Mouse (Mus musculus) liver, embryonic 15.5 days (tissue): ENCODE data around the gene Doxl2. TPM values are rescaled to one million over a fixed set of nuclear protein-coding genes. Genes with fewer than 3 reads are reported as not detected.
"Not testable (repeated sequence)": the region's sequence is repeated elsewhere in the genome, so short reads cannot be mapped to it uniquely, and the experiment has no call there.

ENCODE experiments used
- ATAC-seq: fragments of 200-750 bp; cut with Nextera tagmentation; 2 replicates; pipeline ENCODE4 v1.8.0; 2017; ENCODE audit warnings: moderate number of reproducible peaks, mild to moderate bottlenecking, moderate library complexity; ENCODE audit not compliant: insufficient read depth
- H3K27ac ChIP-seq: fragments of 300-500 bp; sonication (generic); replicated peaks from 2 replicates; pipeline ENCODE4 v1.5.1; 2015; ENCODE audit warnings: mild to moderate bottlenecking, inconsistent platforms
- H3K27me3 ChIP-seq: fragments of 300-500 bp; sonication (generic); 2 replicates; pipeline ENCODE4 v1.6.1; 2015; ENCODE audit warnings: mild to moderate bottlenecking, inconsistent platforms
- H3K36me3 ChIP-seq: fragments of 300-500 bp; sonication (generic); replicated peaks from 2 replicates; pipeline ENCODE4 v1.6.1; 2015; ENCODE audit warnings: moderate library complexity, mild to moderate bottlenecking, inconsistent platforms
- H3K4me1 ChIP-seq: fragments of 300-500 bp; sonication (generic); replicated peaks from 2 replicates; pipeline ENCODE4 v1.6.1; 2015; ENCODE audit warnings: inconsistent platforms
- H3K4me2 ChIP-seq: fragments of 300-500 bp; sonication (generic); 2 replicates; pipeline ENCODE4 v1.6.1; 2015; ENCODE audit warnings: moderate library complexity, mild to moderate bottlenecking, inconsistent platforms
- H3K4me3 ChIP-seq: fragments of 300-500 bp; sonication (generic); replicated peaks from 2 replicates; pipeline ENCODE4 v1.5.1; 2015; ENCODE audit warnings: mild to moderate bottlenecking, inconsistent platforms
- H3K9ac ChIP-seq: fragments of 300-500 bp; sonication (generic); 2 replicates; pipeline ENCODE4 v1.6.1; 2015; ENCODE audit warnings: moderate library complexity, mild to moderate bottlenecking, inconsistent platforms
- H3K9me3 ChIP-seq: fragments of 300-500 bp; sonication (generic); replicated peaks from 2 replicates; pipeline ENCODE4 v1.6.1; 2016; ENCODE audit warnings: inconsistent platforms
- WGBS: fragments of 180-500 bp; shearing (Covaris S2); methylation state at CpG from one replicate; pipeline ENCODE4 v1.1.7; 2015; ENCODE audit warnings: mixed read lengths; ENCODE audit not compliant: insufficient replicate concordance; 5-methylcytosine and 5-hydroxymethylcytosine counted together
- polyA plus RNA-seq: library from polyadenylated mRNA; unstranded; fragments of >200 nt; fragmentation: Nextera tagmentation; extraction: Ambion mirVana; gene quantifications from 2 replicates; pipeline ENCODE4 v1.2.1, GENCODE M21; 2015

Gene Doxl2
- not detected in 2 replicates for polyA plus RNA-seq

DNA sequence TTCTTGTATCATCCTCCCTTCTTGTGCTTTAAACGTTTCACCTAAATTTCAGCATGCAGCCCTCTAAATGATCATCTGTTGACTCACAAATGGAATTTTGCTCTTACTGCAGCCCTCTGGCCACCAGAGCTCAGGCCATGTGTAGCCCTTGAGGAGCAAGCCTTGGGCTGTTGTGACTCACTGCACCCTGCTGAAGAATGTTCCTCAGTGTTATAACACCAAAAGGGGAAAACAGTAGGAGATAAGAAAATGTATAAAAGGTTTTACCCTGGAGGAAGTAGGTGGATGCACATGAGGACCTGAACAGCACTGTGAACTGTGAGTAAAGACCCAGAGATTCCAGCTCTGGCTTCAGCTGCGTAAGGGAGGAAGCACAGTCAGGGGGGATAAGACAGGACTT, at the start of gene Doxl2:
Gene Doxl2, plus strand, starts transcription at position 301 of the 400 bp plus-strand sequence.
- no peak for ATAC-seq
- H3K4me3 ChIP-seq: no peak within 1 kb of the TSS
- H3K36me3 ChIP-seq: no peaks in the 10 kb centered on the region
- 57% methylated on average over 2 of the region's 2 CpGs for WGBS
- H3K27ac ChIP-seq: no peak within 1 kb of the TSS
- no peaks in the 10 kb centered on the region for H3K9me3 ChIP-seq
- H3K4me2 ChIP-seq: no peak within 1 kb of the TSS
- no peaks in the 10 kb centered on the region for H3K27me3 ChIP-seq
- no peaks in the 10 kb centered on the region for H3K4me1 ChIP-seq
- no peak within 1 kb of the TSS for H3K9ac ChIP-seq

DNA sequence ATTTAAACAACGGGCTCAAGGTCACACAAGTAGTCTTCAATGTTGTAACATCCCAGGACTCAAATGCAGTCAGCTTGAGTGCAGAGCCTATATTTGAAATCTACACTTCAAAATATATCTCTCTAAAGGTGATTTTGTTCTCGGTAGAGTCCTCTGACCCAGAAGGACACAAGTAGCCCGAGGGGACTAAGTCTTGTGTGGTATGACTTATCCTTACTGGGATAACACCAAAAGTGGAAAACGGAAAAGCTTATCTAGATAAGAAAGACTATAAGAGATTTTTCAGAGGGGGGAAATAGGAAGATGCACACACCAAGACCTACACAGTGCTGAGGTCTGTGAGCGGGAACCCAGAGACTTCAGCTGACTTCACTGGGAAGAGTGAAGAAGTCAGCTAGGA, 45.2 kb upstream of the Doxl2 start, which contains the start of gene 1600015I10Rik:
Gene 1600015I10Rik, plus strand, starts transcription at position 301 of the 400 bp plus-strand sequence.
- Histone ChIP-seq H3K9ac (no peak within 1 kb of the TSS), H3K4me2 (no peak within 1 kb of the TSS), H3K27me3 (no peaks in the 10 kb centered on the region), H3K9me3 (no peaks in the 10 kb centered on the region), H3K4me1 (no peaks in the 10 kb centered on the region), H3K27ac (no peak within 1 kb of the TSS), H3K4me3 (no peak within 1 kb of the TSS), H3K36me3 (no peaks in the 10 kb centered on the region)
- no peak for ATAC-seq
- WGBS: 63% methylated on average over 5 of the region's 5 CpGs

DNA sequence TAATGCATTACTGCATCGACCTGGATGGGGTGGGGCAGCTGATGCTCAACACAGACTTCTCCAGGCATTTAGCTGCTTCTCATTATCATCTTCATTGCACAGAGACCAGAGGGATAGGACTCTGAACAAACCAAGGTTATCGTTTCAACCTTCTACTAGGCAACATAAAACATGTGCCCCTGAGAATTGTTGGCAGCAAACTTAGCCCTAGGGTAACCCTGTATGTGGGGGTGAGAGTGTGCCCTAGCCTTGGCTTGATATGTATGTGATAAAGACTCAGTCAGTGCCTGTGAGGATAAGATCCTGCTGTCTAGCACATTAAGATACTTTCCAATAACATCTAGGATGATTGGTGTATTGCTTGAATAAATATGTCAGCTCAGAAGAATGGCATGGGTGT, 25.2 kb upstream of the Doxl2 start:
- Histone ChIP-seq H3K27me3 (no peaks in the 10 kb centered on the region), H3K4me1 (no peaks in the 10 kb centered on the region), H3K36me3 (no peaks in the 10 kb centered on the region), H3K27ac (no peak overlapping the region), H3K9me3 (no peaks in the 10 kb centered on the region), H3K9ac (no peak overlapping the region), H3K4me3 (no peak overlapping the region), H3K4me2 (no peak overlapping the region)
- WGBS: 51% methylated on average over 2 of the region's 2 CpGs
- ATAC-seq: no peak

DNA sequence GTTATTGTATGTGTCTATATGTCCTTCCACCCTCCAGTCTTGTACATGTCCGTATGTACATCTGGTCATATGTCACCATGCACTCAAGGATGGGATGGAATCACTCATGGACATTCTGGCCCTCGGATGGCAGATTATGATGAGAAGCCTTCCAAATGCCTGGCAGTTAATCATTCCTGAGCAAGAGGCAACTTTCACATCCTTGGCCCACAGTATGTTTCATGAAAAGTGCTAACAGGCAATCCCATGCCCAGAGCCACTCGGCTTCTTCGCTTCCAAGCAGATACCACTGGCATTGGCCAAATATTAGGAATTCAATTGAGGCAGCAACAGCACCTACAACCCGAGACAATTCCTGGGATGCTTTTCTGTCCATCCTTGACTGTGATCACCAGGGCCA, 24.1 kb upstream of the Doxl2 start:
- Histone ChIP-seq H3K4me2 (no peak overlapping the region), H3K9me3 (no peaks in the 10 kb centered on the region), H3K36me3 (no peaks in the 10 kb centered on the region), H3K4me3 (no peak overlapping the region), H3K27me3 (no peaks in the 10 kb centered on the region), H3K4me1 (no peaks in the 10 kb centered on the region), H3K27ac (no peak overlapping the region), H3K9ac (no peak overlapping the region)
- no peak for ATAC-seq
- 61% methylated on average over 5 of the region's 5 CpGs for WGBS

DNA sequence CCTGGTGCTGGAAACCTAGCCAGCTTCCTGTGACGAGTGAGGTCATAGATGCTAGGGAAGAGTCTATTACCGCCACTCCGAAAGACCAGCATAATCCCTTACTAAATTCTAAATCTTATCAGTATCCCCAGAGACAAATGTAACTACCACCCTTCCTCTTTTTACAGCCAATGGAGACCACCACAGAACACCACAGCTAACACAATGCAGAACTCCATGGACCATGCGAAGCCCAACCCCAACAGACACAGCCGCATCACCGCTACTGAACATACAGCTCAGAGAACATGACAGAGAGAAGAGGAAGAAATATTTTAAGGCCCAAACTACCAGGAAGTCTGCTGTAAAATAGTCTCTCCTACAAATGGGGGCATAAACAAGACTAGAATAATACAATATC, 23.1 kb upstream of the Doxl2 start:
- Histone ChIP-seq H3K4me3 (no peak overlapping the region), H3K27ac (no peak overlapping the region), H3K9me3 (no peaks in the 10 kb centered on the region), H3K9ac (no peak overlapping the region), H3K4me2 (no peak overlapping the region), H3K4me1 (no peaks in the 10 kb centered on the region), H3K36me3 (no peaks in the 10 kb centered on the region), H3K27me3 (no peaks in the 10 kb centered on the region)
- 30% methylated on average over 6 of the region's 6 CpGs for WGBS
- ATAC-seq: no peak

DNA sequence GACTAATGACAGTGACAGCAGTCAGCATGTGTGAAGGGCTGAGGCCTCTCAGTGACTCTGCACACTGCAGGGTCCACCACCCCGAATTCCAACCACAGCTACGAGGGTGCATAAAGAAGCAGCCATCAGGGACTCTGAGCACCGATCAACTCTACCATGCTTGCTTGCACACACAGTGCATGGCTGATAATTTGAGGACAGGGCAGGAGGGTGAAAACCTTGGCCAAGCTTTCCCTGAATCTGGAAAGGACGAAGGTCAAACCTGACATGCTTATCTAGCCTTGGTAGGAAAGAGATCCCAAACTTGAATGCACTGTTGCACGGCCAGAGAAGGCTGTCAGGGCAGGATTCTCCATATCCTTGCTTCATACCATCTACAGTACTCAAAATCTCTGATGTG, 21.5 kb upstream of the Doxl2 start:
- no peaks in the 10 kb centered on the region for H3K9me3 ChIP-seq
- no peak for ATAC-seq
- H3K27me3 ChIP-seq: no peaks in the 10 kb centered on the region
- H3K36me3 ChIP-seq: no peaks in the 10 kb centered on the region
- WGBS: 53% methylated on average over 5 of the region's 5 CpGs
- no peaks in the 10 kb centered on the region for H3K4me1 ChIP-seq
- no peak overlapping the region for H3K9ac ChIP-seq
- H3K4me2 ChIP-seq: no peak overlapping the region
- H3K27ac ChIP-seq: no peak overlapping the region
- no peak overlapping the region for H3K4me3 ChIP-seq

DNA sequence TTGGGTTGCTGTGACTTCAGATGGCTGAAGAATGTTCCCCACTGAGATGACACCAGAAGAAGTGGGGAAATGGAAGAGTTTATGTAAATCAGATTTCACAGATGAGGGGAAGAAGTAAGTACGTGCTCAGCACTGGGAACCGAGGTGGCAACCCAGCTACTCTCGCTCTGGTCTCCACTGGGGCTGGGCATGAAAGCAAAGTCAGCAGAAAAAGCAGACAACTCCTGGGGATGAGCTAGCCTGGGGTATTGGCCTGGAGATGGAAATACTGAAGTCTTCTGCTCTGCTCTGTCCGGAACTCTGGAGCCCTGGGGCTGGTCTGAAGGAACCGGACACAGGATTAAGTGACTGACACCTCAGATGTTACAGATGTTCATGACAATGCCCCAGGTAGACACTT, 20.6 kb upstream of the Doxl2 start:
- ATAC-seq: no peak
- Histone ChIP-seq H3K9ac (no peak overlapping the region), H3K36me3 (no peaks in the 10 kb centered on the region), H3K9me3 (no peaks in the 10 kb centered on the region), H3K4me2 (no peak overlapping the region), H3K4me1 (no peaks in the 10 kb centered on the region), H3K27ac (no peak overlapping the region), H3K27me3 (no peaks in the 10 kb centered on the region), H3K4me3 (no peak overlapping the region)
- WGBS: 69% methylated on average over 5 of the region's 5 CpGs

DNA sequence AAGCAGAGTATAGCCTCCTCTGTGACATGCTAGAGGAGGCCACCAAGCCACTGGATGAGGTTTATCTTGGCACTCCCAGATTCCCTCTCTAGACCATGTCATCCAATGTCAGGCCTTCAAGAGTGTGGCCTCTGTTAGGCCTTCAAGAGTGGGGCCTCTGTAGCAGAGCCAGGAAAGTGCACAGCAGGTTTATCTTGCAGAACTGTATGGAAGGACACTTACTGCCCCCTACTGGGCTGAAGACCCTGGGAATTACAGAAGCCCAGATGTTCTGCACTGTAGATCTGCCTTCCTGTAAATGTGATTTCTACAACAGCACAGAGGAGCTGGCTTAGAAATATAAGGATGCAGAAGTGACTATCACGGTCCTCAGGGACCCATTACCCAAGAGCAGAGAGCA, 19.8 kb upstream of the Doxl2 start:
- Histone ChIP-seq H3K4me2 (no peak overlapping the region), H3K4me3 (no peak overlapping the region), H3K9me3 (no peaks in the 10 kb centered on the region), H3K36me3 (no peaks in the 10 kb centered on the region), H3K27me3 (no peaks in the 10 kb centered on the region), H3K27ac (no peak overlapping the region), H3K9ac (no peak overlapping the region), H3K4me1 (no peaks in the 10 kb centered on the region)
- 6% methylated on average over 1 of the region's 1 CpGs for WGBS
- no peak for ATAC-seq

DNA sequence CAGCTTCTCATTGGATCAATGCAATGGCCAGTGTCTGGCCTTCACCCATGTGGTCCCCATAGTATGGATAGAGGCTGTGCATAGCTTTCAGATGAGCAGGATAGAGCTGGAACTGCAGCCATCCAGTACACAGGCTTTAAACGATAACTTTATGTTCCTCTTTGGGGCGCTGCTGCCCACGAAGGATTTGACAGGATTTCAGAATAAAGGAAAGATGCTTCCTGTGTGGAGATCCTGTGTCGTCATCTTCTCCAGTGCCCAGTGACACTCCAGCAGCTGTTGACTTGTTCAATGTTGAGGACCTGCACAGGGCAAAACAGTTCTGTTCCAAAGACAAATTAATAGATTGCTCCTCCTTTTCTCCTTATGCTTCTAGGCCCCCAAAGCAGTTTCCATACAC, 18.0 kb upstream of the Doxl2 start:
- no peaks in the 10 kb centered on the region for H3K4me1 ChIP-seq
- no peaks in the 10 kb centered on the region for H3K36me3 ChIP-seq
- H3K9me3 ChIP-seq: no peaks in the 10 kb centered on the region
- H3K9ac ChIP-seq: no peak overlapping the region
- no peaks in the 10 kb centered on the region for H3K27me3 ChIP-seq
- WGBS: 30% methylated on average over 4 of the region's 4 CpGs
- ATAC-seq: no peak
- no peak overlapping the region for H3K27ac ChIP-seq
- no peak overlapping the region for H3K4me3 ChIP-seq
- no peak overlapping the region for H3K4me2 ChIP-seq

DNA sequence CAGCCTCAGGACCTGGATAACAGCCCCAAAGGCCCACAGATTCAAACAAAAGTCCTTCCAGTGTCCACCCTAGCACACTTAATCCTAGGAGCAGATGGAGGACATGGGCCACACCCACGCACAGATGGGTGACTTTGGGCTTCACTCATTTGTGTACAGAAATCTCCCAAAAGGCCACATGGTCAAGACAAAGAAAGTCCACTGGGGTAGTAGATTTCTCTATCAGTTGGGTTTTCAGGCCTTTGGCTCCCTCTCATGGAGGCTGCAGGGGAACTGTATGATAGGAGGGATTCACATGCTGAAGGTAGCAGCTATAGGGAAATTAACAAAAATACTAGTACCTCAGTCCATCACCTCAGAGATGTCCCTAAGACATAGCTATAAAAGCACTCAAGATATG, 16.7 kb upstream of the Doxl2 start:
- no peaks in the 10 kb centered on the region for H3K4me1 ChIP-seq
- H3K9ac ChIP-seq: no peak overlapping the region
- H3K9me3 ChIP-seq: no peaks in the 10 kb centered on the region
- H3K27ac ChIP-seq: no peak overlapping the region
- no peaks in the 10 kb centered on the region for H3K27me3 ChIP-seq
- H3K4me3 ChIP-seq: no peak overlapping the region
- ATAC-seq: no peak
- WGBS: 43% methylated on average over 1 of the region's 1 CpGs
- no peaks in the 10 kb centered on the region for H3K36me3 ChIP-seq
- no peak overlapping the region for H3K4me2 ChIP-seq

DNA sequence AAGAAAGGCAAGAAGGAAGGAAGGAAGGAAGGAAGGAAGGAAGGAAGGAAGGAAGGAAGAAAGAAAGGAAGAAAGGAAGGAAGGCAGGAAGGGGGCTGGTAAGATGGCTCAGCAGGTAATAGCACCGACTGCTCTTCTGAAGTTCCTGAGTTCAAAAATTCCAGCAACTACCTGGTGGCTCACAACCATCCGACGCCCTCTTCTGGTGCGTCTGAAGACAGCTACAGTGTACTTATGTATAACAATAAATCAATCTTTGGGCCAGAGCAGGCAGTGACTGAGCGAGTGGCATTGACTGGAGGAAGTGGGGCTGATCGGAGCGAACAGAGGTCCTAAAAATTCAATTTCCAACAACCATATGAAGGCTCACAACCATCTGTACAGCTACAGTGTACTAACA, 15.6 kb upstream of the Doxl2 start:
- H3K9me3 ChIP-seq, H3K4me3 ChIP-seq, H3K9ac ChIP-seq, H3K4me2 ChIP-seq, H3K27ac ChIP-seq, H3K27me3 ChIP-seq, H3K36me3 ChIP-seq, ATAC-seq, H3K4me1 ChIP-seq: not testable (repeated sequence)
- WGBS: 35% methylated on average over 7 of the region's 7 CpGs

DNA sequence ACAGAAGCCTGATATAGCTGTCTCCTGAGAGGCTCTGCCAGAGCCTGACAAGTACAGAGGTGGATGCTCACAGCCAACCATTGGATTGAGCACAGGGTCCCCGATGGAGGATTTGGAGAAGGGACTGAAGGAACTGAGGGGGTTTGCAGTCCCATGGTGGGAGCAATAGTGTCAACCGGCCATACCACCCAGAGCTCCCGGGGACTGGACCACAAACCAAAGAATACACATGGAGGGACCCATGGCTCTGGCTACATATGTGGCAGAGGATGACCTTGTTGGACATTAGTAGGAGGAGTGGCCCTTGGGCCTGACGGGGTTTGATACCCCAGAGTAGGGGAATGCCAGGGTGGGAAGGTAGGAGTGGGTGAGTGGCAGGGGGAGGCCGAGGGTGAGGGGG, 8.1 kb upstream of the Doxl2 start:
- H3K9ac ChIP-seq, H3K27ac ChIP-seq, ATAC-seq, H3K4me3 ChIP-seq, H3K36me3 ChIP-seq, H3K9me3 ChIP-seq, H3K4me1 ChIP-seq, H3K27me3 ChIP-seq, H3K4me2 ChIP-seq: not testable (repeated sequence)
- 58% methylated on average over 5 of the region's 5 CpGs for whole genome bisulfite sequencing
